Mouse (Mus musculus) left cerebral cortex, postnatal 4 days (tissue): Measurements from ENCODE around the gene Dnal1. TPM values are rescaled to one million over a fixed set of nuclear protein-coding genes. Genes with fewer than 3 reads are reported as not detected.

Experiments
- DNase-seq: peaks from one replicate; pipeline ENCODE4 v3.0.0-alpha.2; 2022
- intact Hi-C: fragments of 180-260 bp; cut with DNase I; formaldehyde crosslinking; loops from one replicate; pipeline ENCODE4 v1.15.1; 2025
- total RNA-seq, 2 experiments: library from RNA; stranded (reverse); gene quantifications; 2 replicates each; pipeline ENCODE4 v1.2.3; 2021

The Dnal1 gene
- total RNA-seq, 2 experiments from 2014 or later: 61.8 to 73.1 TPM

DNA sequence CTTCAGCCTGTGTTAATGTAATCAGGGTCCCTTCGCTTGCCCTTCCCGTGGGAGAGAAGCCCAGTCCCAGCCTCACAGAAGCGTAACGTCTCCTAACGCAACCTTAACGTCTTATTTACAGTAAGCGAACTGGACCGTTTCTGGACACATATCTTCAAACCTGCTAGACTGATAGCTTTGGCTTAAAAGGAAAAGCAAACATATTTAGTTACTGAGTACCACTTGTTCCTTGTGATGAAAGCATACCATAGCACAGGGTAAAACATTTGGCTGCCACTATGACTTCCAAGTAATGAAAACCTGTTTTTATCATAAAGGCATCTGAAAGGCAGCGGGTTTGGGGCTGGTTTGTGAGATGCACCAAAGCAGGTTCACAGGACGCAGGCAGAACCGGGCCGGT is 11.7 kb downstream of the Dnal1 start:
- intact Hi-C loops: no loop called here
- DNase-seq: no peak

DNA sequence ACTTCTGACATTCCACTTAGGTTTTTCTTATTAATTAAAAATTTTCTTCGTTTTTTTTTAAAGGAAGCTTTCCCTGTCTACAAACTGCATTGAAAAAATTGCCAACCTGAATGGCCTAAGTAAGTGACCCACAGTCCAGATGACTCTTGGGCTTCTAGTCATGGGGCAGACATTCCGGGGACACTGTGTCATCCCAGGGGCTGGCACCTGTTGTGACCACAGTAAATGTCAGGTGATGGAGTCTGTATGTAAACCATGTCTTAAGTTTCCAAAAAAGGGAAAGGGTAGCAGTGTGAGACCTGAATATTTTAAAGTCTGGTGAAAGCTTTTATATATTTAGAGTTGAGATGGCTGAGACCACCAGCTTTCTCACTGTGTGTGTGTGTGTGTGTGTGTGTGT is 12.7 kb downstream of the Dnal1 start:
- DNase-seq: no peak
- intact Hi-C loops: no loop called here

DNA sequence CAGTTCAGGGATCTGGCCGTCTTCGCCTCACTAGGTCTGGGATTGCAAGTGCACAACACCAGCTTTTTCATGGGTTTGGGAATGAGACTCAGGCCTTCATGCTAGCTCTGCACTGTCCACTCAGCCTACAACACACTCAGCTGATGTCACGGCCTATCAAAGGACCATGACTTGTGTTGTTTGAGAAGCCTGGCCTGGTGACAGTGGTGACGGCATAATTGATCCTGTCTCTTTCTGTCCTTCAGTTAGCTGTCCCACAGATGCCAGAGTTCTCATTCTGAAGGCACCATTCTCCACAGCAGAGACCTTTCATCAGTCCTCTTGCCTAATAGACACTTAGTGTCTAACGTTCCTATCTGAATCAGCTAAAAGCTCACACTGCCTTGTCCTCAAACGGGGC is 14.4 kb downstream of the Dnal1 start:
- no peak for DNase-seq
- intact Hi-C loops: no loop called here

DNA sequence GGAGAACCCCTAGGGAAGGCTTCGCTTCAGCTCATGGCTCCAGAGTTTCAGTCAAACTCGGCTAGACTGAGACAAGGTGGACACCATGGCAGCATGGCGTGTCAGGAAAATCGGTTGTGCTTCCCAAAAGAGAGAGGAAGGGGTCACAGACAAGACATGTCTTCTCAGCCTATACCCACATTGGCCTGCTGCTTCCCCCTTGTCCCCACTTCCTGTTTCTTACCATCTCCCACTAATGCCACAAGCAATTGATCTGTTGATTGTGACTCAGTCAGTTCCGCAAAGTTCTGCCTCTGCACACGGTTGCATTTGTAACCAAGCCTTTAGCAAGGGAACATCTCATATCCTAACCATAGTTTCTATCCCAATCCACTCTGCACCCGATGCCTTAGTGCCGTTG is 15.8 kb downstream of the Dnal1 start:
- intact Hi-C loops: no loop called here
- DNase-seq: no peak

DNA sequence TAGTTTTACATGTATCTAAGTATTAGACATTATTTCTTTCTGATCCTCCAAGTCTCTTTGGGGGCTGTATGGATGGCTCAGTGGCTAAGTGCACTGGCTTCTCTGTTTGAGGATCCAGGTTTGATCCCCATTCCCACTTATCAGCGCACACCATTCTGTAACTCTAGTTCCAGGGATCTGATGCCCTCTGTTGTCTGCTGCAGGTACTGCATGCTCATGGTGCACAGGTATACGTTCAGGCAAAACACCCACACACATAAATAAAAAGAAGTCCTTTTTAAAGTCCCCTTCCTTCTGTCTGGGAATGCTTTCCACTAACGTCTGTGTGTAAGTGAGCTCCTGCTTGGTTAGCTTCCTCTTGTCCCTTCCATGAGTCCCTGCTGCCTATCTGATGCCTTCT is 18.1 kb downstream of the Dnal1 start:
- intact Hi-C loops: no loop called here
- DNase-seq: no peak

DNA sequence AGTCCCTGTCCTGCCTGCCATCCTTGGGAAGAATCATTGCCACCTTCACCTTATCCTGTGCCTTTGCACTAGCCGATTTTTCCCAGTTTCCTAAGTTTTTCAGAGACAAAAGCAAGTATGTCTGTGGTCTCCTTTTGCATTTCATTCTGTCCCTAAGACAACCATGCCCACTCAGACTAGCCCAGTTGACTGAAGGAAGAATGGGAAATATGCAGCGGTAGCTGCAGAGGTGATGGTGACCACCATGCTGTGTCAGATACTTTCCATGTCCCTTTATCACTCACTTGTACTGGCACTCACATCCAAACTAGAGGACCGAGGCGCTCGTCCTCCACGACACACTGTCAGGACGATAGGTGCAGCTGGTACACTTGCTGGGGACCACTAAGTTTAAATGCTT is 23.0 kb downstream of the Dnal1 start:
- intact Hi-C loops: no loop called here
- DNase-seq: no peak

DNA sequence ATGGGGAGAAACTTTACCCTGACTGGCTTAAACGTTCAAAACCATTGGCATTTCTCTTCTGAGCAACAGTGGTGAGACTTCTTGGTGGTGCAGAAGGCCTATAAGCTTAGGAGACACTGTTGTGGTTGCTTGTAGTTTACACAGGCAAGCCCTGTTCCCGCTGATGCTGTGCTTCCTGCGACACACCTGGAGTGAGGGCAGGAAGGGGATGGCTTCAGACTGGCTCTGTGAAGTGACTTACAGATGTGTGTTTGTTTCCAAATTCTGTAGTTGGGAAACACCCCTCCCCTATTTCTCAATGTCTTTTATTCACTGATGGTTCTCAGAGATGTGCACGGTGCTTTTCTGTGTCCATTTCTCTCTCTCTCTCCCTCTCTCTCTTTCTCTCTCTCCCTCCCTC is 26.0 kb downstream of the Dnal1 start:
- intact Hi-C loops: no loop called here

DNA sequence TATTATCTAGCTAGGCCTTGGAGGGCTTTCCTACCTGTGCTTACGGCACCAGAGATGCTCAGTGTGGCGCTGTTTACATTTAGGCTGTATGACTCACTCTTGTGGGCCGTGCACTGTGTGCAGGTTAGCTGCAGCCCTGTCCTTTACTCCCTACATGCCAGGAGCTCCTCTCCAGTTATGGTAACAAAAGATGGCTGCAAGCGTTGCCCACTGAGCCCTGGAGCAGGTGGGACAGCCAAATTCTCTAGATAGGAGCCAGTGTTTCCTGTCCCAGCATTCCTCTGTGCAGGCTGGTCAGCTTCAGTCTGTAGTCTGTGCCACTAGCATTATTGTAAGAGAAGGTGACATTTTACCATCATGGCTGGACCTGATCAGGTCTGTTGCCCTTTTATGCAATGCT is 27.1 kb downstream of the Dnal1 start:
- intact Hi-C loops: no loop called here
- no peak for DNase-seq

More for the DNA sequence above, 26.0 kb downstream of the Dnal1 start:
- DNase-seq: no peak

DNA sequence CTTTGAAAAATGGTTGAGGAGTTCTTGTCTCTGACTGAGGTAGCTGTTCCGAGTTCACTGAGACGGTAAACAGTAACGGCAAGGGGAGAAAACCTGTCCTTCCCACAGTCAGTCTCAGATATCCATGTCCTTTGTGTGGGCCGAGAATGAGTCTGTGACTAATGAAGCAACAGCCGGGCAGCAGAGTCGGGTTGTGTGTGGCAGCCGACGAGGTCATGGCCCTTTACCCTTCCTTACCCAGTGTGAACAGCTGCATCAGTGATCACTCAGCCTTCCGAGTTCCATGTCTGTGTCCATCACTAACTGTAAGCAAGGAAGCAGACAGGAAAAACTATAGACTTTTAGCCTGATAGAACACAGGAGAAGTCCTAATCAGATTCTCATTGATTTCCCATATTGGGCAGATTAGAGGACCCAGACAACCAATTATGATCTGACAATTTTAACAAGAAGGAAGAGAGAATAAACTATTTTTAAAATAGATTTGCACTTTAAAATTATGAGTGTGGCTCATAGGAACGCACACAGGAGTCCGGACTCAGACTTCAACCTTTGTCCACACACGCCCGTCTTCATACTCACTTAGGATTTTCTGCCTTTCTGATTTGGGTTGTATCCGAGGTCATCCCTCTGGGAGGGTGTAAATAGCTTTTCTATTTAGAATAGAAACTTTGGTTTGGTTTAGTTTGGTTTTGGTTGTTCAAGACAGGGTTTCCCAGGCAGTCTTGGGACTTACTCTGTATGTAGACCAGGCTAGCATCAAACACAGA is 28.3 kb downstream of the Dnal1 start:
- intact Hi-C loops: no loop called here
- no peak for DNase-seq

DNA sequence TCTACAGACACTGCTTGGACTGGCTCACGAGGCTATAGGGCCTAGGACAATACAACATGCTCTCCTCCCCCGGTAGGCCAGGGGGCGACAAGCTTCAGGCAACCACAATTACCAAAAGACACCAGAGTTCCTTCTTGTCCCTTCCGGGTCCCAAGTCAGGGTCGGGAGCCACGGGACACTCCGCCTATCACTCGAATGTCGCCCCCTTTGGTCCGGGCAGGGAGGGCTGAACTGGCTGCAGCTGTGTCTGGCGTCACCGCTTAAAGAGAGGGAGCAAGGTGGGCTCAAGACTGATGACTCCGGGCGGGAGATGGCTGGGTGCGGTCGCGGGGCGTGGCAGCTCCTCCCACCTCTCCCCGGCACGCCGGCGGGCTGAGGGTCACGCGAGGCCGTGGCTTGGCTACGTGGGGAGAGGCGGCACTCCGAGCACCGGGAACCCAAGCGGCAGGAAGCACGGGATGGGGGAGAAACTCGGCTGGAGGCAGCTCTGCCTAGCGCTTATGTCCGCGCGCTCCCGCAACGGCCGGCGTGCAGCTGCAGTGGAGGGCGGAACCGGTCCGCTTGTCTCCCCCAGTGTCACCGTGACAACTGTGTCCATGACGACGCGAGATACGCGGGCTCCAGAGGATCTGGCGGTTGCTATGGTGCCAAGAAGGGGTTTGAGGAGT is 33.9 kb downstream of the Dnal1 start, which contains the start of gene Pnma1:
Gene Pnma1 (minus strand): TSS at position 536 of the 668 bp plus-strand sequence.
- intact Hi-C loops: no loop called here
- peak; percentile 88 for DNase-seq

DNA sequence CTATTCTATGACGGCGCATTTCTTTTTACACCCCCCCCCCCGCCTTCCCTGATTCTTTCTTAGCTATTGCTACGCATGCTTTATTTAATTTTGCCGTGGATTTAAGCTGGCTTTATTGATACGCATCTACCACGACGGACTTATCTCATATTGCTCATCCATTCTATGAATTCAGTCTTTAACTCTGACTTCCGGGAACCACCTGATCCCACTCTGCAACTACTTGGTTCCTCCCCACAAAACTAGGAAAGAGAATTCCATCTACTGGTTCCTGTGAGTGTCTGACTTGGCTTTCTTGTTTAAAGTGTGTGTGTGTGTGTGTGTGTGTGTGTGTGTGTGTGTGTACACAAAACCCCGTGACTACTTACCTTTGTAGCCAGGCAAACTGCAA is 34.5 kb downstream of the Dnal1 start:
- no peak for DNase-seq
- intact Hi-C loops: no loop called here

DNA sequence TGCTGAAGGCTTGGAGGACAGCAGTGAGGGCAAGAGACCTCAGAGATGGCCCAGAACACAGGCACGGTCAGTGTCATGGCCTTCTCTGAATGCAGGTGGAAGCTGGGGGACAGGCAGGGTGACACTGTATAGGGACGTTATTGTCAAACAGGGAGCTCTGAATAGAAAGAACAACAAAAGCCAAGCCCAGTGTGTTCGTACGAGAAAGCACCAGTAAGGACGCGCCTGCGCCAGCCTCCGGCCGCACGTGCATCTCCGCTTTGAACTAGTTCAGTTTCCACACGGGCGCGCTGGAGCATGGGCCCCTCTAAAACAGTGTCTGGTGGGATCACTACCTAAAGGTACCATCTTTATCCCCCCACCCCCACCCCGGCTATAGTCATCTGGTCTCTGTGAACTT is 35.8 kb downstream of the Dnal1 start:
- intact Hi-C loops: no loop called here
- DNase-seq: no peak

DNA sequence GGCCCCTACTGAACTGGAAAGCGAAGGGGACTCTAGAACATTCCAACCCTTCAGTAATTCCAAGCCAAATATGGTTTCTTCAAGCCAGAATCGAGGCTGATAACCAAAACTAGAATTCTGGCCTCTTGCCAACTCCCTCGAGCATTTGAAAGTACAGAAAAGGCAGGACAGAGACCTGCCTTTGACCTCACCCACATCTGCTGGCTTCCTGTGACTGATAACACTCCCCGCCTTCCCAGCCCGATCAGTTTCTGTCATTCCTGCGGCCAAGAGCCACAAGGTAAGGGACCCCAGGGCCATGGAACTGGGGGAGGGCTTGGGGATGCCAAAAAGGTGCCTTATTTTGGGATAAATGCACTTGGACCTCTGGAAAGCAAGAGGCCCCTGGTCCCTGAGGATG is 36.8 kb downstream of the Dnal1 start:
- no peak for DNase-seq
- intact Hi-C loops: no loop called here

DNA sequence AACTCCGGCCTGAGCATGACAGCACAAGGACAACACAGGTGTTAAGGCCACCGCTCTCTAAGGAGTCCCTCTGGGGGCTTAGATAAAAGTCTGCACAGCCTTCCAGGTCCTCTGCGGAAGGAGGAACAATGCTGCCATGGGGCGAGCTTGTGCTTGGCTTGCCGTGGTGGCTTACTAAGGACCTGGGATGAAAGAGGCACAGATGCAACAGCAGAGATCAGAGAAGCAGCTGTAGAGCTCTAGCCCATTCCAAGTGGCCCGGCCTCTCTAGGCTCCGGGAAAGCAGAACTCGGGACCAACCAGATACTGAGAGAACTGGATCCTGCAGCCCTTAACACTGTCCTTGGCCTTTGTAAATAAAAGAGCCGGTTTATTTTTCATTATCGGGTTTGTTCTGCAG is 37.7 kb downstream of the Dnal1 start:
- intact Hi-C loops: no loop called here
- DNase-seq: no peak

DNA sequence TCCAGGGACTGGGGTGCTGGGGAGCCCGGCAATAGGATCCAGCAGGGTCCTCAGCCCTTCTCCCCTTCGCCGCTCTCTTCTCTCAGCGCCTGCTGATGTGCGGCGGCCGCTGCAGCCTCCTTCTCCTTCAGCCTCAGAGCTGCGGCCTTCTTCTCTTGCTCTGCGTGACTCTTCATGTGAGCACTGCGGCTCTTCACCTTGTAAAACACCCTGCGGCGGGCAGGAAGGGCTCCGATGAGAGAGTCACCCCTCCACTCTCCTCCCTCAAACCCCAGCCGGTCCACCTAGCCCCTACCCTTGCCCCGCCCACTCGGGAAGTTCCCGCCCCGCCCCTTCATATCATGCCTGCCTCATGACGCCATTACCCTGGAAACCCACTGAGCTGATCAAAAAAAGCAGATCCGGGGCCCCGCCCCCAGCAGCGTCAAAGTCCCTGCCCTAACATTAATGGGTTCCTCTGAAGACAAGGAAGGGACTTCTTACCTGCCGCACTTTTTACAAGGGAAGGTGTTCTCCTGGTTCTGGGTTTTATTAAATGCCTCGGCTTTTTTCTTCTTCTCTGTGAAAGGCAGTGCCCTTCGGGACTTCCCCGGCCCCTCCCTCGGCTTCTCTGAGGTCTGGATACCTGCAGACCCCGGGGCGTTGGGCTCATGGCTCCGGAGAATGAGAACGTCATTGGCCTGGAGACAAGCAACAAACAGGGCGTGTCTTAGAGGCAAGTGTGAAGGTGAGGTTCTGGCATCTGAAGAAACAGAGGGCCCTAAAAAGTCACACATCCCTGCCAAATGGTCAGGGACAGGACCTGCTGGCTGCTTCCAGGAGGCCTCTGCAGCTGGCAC is 38.4 kb downstream of the Dnal1 start:
- intact Hi-C loops: no loop called here
- no peak for DNase-seq

DNA sequence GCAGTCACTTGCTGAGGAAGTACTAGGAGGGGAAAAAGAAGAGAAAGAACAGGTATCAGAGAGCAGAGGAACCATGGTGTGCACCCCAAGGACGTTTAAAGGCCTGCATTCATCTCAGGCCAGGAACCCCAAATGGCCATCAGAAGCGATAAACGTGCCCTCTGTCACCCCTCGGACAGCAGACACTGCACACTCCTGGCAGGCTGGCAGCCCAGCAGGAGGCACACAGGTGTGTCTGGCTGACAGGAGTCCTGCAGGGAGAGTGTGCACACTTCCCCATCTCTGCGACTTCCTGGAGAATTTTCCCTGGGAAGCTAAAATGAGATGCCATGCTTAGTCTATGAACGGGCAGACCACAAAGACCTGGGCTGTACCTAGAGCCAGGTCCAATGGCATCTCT is 39.2 kb downstream of the Dnal1 start:
- no peak for DNase-seq
- intact Hi-C loops: no loop called here

DNA sequence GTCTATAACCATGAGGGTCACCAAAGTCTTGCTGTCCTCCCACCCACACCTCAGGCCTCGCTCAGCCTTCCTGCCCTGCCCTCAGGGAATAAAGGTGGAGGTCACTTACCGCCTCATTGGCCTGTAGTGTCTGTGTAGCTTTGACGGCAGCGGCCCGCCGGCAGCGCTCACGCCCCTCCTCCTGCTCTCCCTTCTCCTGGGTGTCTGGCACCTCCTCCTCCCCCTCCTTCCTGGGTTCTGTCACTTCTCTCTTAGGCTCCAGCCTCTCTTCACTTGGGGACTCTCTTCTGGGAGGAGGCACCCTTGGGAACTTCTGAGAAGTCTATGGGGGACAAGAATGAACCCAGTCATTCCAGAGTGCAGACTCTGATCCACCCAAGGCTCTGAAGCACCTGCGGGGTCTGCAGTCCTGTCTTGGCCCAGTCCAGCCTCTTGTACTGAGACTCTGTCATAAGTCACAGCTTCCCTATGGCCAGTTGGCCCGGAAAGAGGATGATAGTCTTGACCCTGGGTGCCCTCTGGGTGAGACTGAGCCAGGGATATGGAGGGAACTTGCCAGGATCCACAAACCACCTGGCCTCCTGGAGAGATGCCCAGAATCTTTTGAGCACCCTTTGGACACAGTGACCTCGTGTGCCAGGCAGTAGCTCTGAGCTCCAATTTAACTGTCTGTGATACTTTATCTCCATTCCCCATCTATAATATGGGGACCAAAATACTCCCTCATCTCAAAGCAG is 40.8 kb downstream of the Dnal1 start:
- intact Hi-C loops: no loop called here
- peak; percentile 71 for DNase-seq

DNA sequence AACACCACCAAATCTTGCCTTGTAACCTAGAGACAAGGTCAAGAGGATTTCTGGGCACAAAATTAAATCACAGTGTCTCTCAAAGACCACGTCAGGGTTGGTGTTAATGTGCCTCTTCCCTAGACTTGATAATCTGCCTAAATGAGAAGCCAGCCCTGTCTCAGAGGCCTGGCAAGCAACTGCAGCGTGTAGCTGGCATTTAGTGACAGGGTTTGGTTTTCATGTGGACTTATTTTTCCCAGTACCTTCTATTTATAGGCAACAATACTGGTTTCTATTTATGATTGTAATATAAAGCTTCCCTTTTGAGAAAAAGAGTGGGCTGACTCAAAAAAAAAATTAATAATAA is 41.3 kb downstream of the Dnal1 start:
- DNase-seq: no peak
- intact Hi-C loops: no loop called here

DNA sequence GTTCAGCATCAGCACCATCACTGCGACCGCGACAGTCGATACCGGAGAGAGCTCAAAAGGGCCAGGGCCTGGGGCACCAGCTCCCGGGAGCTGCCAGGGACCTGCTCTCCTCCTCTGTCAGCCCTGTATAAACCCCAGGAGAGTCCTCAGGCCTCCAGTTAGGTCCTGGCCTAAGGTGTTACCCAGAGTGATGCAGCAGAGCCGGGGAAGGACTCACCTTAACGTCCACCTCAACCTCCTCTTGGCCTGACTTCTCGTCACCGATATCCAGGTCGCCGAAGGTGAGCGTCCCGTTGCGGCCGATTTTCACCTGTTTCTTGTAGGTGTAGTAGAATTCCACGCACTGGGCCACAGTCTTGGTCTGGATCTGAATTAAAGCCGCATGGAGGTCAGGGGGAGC is 42.0 kb downstream of the Dnal1 start:
- intact Hi-C loops: no loop called here
- no peak for DNase-seq

DNA sequence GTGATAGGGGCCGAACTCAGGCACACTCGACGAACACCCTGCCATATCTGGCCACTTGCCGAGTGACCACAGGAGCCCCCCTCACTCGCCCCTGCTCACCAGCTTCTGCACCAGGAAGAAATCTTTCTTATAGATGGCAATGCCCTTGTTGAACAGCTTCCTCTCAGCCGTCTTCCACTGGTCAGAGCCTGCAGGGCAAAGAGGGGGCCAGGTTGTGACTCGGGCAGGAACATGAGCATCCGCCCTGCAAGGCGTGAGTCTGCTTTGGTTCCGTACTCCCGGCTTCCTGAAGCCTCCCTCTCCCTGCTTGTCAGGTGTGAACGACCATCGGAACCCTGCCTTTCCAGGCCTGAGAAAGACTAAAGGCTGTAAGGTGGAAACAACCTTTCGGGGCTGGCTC is 44.0 kb downstream of the Dnal1 start:
- no peak for DNase-seq
- intact Hi-C loops: no loop called here

DNA sequence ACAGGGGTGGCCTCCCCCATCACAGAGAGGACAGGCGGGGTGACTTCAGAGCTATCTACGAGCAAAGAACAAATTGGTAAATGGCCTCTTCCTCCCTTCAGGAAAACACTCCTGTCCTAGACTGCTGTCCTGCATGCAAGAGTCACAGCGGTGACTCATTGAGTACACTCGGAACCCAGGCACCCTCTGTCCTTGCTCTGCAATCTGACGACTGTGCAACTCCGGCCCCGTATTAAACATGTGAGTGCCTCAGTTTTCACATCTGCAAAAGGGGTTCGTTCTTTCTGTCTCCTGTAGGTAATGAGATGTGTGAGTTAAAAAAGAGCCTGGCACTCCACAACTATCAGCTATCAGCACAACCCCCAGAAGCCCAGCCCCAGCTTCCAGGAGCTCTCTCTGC is 46.3 kb downstream of the Dnal1 start:
- no peak for DNase-seq
- intact Hi-C loops: no loop called here
